Mouse (Mus musculus): Measurements from ENCODE around the gene Slc38a3.

Slc38a3 gene

DNA sequence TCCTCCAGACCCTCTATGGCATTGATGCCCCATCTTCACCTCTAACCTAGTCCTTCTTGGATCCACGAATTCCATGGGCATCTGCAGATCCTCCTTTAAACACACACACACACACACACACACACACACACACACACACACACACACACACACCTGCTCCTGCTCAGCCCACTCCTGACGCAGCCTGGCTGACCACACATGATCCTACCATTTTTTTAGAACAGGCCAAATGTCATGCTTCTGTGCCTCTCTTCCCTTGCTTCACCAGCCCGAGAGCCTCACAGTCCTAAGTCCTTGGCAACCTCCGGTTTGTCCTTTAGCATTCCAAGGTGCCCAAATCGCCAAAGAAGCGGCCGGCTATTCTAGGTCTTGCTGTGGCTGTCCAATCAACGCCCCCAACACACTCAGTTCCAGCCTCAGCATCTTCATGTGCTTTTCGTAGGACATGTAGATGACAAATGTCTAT is at the start of gene Slc38a3:
TSS of gene Slc38a3 (minus strand) at position 51 of the 466 bp plus-strand sequence.
- DNase-seq (ENCODE audit: low spot score in 2 of 2), result no peak

DNA sequence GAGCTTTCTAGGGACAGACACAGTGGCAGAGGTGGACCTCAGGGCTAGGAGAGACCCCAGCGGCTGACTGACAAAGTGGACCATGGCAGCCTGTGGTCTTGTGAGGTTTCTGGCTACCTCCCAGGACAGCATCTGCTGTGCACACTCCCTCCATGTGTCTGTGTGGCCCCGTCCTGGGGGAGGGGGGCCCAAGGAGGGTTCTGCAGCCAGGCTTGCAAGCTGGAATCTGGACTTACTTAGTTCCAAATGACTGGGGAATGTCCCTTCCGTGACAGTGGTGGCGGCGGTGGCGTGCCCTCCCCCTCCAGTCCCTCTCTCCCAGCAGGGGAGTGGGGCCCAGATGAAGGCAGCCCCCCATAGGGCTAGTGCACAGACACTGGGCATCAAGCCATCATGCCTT is 47.6 kb upstream of the Slc38a3 start:
- no peak for DNase-seq (ENCODE audit: low spot score in 2 of 2)

DNA sequence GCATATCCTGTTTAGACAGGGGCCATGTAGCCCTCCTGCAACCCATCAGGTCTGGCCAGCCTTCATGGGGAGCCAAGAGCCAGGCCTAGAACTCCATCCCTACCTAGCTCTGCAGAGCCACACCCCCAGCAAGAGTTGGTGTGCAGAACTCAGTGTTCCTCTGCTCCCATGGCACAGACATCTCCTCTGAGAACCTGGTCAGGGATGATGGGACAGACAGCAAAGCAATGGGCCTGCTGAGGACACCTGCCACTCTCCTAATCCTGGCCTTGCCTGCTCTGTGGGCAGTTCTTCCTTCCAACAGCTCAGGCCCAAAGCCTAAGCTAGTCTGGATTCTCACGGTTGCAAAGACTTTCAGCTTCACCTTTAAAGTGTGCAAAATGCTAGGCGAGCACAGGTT is 46.3 kb upstream of the Slc38a3 start:
- DNase-seq (ENCODE audit: low spot score in 2 of 2), result no peak

DNA sequence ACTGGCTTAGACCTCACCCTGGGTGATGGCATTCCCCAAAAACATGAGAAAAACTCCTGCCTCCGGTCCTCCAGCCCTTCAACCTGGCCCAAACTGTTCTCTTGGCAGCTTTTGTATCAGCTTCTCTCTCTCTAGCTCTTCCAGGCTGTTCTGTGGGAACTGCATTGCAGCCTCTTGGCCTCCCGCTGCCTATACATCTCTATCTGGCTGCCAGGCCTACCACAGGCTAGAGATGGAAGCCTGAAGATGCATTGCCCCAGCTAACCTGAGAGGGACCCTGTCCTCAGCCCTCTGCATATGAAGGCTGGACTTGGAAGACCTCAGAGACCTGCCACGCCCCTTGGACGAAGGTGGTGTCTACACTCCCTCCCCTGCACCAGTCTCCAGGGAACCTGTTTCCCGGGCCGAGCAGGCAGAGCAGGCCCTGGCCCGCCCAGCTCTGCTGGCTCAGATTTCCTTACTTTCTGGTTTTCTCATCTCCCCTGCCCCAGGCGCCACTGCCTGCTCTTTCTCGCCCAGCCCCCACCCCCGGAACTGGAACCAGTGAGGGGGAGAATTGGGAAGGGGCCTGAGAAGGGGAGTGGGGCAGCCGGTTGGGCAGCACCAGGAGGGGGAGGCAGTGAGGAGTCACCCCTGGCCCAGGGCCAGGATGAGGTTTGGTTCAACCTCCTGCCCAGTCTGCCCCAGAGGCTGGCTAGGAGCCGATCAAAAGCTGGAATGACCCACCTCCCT is 45.1 kb upstream of the Slc38a3 start:
- no peak for DNase-seq (ENCODE audit: low spot score in 2 of 2)

DNA sequence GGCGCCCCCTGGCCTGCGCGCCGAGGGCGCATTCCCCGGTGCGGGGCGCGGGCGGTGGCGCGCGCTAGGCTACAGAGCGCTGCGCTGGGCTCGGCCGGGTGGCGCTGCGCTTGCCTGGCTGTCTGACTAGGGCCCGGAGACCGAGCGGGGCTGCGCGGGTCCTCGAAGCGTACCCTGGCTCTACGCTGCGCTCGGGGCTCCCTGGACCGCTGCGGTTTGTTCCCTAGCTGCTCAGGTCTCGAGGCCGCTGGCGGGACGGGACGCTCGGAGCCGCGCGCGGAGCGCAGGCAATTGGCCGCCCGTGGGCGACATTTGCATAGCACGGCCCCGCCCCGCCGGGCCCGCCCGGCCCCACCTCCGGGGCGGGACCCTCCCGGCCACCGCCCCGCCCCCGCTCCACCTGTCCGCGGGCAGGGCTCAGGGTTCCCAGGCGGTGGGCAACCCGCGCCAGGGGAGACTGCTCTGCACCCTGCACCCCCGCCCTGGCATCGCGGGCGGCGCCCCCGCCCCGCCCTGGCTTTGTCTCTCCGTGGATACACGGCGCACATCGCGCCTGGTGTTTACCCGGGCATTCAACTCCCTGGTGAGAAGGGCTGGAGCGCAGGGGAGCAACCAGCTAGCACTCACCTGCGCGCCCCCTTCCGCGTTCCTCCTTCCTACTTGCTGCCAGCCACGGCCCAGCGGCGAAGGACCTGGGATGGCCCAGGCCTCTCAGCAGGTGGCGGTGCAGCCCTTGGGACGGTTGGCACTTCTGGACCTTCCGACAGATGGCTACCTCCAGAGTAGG is 40.6 kb upstream of the Slc38a3 start, which contains the start of gene Sema3f:
TSS of gene Sema3f (minus strand) at position 779 of the 787 bp plus-strand sequence.
- DNase-seq (ENCODE audit: low spot score in 2 of 2), result peak; percentile 72 to 82

DNA sequence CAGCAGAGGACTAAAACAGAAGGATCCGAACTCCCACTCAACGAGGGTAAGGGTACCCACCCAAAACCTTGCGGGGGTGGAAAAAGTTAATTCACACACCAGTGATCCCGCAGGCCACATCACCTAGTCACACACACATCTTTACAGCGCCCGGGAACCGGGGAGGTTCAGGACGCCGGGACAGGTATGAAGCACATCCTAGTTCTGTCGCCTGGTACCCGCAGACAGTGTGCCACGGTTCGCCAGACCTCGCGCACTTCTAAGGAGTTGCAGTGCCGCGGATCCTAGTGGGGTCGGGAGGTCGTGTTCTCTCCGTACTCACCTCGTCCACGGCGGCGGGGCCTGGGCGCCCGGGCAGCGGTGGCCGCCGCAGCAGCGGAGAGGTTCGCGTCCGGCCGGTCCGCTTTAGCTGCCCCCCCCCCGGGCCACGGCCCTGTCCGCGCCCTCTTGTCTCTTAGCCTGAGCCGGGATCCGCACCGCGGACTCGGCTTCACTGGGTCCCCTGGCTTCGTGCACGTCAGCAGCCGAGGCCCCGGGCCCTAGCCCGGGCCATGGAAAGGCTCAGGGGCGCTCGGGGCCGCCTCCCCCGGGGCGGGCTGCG is 39.9 kb upstream of the Slc38a3 start:
- no peak for DNase-seq (ENCODE audit: low spot score in 2 of 2)

DNA sequence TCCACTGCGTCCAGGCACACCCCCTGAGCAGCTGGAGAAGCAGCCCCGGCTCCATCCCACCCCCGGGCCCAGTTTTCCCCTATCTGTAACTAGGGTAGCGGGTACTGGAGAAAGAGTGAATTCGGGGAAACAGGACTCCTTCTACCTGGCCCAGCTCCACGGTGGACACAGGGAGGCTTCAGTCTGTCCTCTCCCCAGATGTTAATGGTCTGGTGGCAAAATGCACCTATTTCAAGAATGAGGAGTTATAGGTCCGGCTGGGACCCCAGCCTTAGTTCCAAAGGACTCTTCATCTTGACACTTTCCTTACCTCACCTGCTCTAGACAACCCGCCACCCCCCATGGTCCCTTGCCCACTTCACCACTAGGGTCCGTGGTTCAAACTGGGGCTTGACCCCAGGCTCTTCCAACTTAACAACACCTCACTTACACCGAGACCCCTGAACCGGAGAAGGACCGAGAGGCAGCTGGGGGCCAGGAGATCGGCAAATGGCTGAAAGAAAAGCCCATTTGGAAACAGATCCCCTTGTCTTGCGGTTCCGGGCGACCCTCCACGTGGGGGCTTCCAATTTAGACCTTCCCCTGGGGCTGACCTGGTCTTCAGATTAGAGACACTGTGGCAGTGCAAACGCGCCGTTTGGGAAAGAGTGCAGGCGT is 39.2 kb upstream of the Slc38a3 start:
- DNase-seq (ENCODE audit: low spot score in 2 of 2), result no peak

DNA sequence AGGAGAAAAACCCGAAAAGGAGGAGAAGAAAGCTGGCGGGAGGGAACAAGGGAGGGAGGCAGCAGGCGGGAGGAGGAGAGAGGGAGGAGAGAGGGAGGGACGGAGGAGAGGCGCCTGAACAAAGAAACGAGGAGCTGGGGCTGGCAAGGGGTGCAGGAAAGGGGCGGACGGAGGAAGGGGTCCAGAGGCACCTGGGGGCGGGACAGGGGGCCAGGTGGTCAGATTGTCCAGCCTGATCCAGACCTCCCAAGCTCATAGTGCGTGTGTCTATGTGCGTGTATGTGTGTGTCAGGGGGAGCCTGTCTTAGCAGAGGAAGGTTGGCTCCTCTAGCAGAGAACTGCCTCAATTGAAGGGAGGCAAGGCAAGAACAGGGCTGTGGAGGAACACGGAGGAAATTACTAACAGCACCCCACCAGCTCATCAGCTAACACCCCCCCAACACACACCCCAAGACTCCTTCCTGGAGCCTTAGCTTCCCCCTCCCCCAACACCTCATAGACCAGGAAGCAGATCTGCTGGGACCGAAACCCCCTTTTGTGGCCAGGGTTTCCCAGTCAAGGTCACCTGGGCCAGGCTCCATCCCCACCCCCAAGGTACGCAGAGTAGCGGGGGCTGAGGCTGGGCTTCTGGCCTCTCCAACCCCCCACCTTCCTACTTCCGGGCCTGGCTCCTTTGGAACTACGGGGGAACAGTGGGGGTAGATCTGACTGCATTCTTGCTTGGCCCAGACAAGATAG is 38.5 kb upstream of the Slc38a3 start:
- DNase-seq (ENCODE audit: low spot score in 2 of 2), result no peak

DNA sequence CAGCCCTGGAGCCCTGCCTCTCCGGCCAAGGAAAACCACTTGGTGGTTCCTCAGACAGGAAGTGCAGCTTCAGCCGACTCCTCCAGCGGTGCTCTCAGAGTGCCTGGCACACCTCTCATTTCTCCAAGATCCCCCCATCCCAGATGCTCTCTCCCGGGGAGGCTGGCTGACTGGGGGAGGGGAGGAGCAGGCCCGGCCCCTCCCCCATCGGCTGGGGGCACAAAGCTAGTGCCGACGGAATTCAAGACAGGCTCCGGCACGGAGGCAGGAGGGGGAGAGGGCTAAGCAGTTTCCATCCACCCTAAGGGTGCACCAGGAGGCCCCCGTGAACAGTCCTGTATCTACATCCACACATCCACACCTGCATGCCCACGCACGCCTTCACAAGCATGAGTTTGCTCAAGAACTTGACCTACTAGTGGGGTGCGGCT is 37.5 kb upstream of the Slc38a3 start:
- no peak for DNase-seq (ENCODE audit: low spot score in 2 of 2)

DNA sequence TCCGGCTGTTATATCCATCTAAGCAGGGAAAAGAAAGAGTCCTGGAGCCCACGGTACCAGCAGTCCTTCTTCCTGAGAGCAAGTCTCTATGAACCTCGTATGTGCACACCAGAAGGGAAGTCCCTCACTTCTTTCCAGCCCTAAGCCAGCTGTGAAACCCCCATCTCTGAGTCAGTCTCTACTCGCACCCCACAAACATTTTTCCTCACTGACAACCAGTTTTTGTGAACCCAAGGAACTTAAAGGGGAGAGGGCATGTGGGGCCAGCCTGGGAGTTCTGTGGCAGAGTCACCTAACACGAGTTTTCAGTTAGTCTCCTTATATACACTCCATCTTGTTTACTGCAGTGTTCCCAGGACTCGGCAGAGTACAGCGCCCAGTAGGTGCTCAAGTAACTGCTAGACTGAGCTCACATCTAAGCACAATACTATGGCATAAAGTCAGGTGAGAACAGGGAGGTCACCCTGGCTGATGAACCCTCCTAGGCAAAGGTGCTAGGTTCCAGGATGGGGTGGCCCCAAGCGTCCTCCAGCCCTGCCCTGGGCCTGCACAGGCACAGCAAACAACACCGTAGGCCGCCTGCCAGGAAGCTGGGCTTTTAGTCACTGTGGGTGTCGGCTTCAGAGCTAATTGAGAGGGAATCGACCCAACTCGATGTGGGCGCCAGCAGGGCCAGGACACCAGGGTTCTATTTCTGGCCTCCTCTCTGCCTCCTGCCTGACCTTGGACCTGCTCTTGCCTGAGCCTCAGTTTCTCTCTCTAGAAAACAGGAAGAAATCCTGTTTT is 34.2 kb upstream of the Slc38a3 start:
- DNase-seq (ENCODE audit: low spot score in 2 of 2), result no peak

DNA sequence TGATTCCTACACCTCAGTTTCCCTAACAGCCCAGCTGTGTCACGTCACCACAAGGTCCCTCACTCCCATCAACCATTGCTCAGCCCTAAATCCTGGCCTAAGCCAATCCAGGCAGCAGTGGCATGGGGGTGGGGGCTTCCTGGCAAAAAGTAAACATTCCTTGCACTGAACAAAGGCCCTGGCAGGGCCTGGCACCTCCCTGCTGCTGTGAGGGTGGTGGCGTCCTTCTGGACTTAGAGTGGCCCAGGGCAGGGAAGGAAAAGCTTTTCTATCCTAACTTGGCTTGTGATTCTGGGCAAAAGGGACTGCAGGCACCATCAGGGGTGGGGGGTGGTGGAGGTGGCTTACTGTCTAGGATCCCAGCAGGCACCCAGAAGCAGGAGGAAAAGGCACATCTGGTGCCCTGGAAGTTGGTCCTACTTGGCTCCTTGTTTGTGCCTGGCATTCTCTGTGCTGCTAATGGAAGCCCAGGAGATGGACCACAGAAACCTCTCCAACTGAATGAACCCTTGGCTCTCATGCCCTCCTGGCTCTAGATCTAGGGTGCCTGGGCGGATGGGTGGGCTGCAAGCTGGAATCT is 33.4 kb upstream of the Slc38a3 start:
- DNase-seq (ENCODE audit: low spot score in 2 of 2), result no peak

DNA sequence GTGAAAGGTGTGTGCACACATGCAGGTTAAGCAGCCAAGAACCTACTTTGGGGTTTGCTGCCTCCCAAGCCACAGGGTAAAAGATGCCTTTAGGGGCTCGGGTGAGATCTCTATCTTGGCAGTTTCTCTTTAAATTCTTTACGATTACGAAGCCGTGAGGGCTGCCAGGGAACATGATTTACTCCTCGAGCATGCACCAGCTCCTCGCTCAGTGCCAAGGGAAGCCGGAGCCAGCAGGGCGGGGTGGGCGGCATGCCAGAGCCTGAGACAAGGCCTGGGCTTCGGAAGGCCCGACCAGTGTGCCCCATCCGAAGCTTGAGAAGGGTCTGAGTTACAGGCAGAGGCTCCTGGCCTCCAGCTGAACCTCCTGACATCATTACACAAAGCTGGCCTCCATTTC is 32.3 kb upstream of the Slc38a3 start:
- no peak for DNase-seq (ENCODE audit: low spot score in 2 of 2)

DNA sequence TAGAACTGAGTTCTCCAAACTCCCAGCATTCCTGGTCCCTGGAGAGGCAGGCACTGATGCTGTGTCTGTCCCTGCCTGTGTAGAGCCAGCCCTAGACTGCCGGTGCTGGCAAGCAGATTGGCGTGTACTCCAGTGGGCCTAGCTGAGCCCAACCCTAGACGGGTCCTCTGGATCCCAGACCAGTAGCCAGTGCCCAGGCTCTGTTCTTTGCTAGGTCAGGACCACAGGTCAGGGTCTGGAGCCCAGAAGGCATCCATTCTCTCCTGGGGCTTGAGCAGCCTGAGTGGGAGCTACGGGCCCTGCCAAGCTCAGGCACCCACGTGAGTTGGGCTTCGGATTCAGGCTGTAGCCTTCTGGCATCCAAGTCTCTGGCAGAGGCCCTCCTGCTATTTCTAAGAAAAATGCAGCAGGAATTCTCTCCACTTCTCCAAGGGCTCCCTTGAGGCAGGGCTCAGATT is 30.8 kb upstream of the Slc38a3 start:
- no peak for DNase-seq (ENCODE audit: low spot score in 2 of 2)

DNA sequence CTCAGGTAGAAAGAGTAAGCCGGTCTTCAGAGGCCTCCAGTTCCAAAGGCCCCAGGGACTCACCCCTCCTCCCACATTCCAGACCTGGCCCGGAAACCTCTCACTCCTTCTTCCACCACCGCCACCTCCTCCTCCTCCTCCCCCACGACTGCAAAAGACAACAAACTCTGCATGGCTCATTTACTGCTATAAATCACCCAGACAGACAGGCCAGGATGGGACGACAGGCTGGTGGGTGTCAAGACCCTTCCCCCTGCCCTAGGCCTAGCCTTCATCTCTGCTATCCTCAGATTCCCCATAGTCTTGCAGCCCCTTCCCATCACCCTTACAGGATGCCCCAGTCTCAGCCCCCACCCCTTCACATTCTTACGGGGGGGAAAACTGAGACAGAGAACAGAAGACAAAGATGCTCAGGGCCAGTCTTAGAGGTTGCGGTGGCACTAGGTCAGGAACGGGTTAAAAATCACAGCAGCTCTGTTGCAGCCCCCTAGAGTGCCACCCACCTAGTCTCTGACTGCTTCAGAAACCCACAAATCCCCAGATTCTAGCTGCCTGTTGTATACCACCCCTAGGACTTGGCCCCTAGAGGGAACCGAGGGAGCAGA is 30.1 kb upstream of the Slc38a3 start:
- DNase-seq (ENCODE audit: low spot score in 2 of 2), result no peak

DNA sequence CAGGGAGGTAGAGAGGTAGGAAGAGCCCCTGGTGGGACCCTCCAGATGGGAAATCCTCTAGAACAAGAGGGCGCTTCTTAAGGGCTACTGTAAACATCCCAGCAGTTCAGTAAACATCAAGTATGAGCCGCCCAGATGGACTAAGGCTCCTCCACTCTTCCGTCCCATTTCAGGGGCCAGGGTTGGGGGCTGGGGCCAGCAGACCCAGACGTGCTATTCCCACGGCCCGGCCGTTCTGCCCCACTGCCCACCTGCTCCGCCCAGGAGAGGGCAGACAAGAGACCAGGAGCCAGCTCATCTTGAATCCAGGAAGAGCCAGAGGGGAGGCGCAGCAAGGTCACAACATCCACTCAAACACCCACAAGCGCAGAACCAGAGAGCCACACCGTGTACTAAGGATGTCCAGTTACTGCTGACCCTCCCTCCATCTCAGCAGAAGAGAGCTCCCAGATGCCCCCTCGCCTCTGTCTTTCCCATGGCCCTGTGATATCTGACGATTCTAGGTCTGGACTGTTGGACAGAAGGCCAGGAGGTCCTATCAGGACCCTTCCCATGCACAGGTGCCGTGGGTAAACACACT is 29.4 kb upstream of the Slc38a3 start:
- no peak for DNase-seq (ENCODE audit: low spot score in 2 of 2)

DNA sequence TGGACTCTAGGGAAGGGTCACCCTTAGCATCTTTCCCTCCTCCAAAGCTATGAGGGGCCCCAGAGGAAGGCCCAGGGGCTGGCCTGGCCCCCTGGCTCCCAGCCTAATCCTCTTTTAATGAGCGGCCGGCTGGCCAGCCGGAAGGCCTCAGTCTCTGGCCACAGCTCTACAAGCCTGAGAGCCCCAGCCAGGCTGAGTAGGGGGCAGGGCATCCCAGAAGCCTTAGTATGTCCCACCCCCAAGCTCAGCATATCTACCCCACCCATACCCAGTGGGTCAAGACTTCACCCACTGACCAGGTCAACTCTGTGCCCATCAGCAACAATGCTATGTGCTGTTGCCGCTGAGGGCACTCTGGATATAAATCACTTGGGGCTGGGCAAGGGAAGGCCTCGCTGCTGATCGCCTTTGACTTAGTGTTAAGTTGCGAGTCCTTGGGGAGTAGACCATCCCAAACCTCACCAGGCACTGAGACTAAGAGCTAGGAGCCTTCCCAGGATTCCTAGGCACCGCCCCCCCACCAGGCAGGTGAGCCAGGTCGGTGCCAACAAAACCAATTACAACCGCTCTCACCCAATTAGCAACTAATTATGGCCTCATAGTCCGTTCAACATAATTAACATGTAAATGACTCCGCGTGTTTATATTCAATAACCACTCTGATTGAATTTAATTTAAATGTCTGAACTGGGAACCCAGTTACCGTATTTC is 28.6 kb upstream of the Slc38a3 start:
- DNase-seq (ENCODE audit: low spot score in 2 of 2), result no peak

DNA sequence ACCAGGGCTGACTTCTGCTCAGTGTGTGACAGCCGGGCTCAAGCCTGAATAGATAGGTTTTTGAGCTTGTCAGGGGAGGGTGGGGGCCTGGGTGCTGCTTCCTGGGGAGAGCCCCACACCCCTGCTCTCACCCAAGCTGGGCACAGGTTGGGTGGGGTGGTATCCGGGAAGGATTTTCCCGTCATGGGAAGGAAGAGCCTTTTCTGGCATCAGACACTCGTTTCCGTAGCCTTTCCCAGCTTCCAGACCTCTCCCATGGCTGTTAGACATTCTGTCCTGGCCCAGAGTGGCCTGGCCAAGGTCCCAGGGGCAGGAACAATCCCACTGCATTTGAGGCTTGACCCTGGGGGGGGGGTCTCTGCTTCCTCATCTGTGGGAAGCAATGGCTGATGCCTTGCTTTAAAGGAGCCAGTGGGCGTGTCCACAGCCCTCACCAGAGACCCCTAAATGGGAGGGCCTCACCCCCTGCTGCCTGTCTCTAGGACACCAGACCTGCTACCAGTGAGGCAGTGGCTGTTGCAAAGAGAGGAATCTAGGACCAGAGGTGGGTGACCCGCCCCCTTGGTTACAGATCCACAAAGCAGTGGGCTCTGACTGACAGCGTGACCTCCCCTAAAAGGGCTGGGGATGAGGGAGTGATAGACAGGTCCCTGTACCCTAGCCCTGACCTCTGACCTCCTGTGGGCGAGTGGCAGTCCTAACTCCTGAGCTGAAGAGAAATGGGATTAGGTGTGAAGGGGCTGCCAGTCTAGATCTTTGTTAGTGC is 27.7 kb upstream of the Slc38a3 start:
- DNase-seq (ENCODE audit: low spot score in 2 of 2), result no peak

DNA sequence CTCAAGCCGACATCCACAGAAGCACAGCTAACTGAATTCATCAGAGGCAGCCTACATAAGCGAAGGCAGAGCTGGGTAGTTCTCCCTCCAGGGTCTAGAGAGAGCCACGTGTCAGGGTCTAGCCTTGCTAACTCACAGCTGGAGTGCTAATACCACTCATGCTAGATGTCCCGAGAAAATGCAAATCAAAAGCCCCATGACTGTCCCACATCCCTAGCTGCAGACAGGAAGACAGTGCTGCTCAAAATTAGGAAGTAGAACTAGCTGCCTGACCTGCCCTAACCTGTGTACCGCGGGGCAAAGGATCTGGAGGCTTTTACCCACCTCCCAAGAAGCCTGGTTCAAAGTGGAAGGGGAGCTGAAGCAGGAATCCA is 26.8 kb upstream of the Slc38a3 start:
- no peak for DNase-seq (ENCODE audit: low spot score in 2 of 2)

Measured in thymus, postnatal 10 days (tissue).